Mouse (Mus musculus) effector memory CD4-positive, alpha-beta T cell, adult 7 months (primary cell): ENCODE results near the gene Olfr872. TPM values are rescaled to one million over a fixed set of nuclear protein-coding genes. Genes with fewer than 3 reads are reported as not detected.

ENCODE experiments used
- polyA plus RNA-seq: library from polyadenylated mRNA; unstranded; fragments of 100-300 nt; shearing (Covaris generic); gene quantifications from one replicate; pipeline ENCODE4 v1.2.1, GENCODE M21; 2017

The Olfr872 gene
- not detected for polyA plus RNA-seq

DNA sequence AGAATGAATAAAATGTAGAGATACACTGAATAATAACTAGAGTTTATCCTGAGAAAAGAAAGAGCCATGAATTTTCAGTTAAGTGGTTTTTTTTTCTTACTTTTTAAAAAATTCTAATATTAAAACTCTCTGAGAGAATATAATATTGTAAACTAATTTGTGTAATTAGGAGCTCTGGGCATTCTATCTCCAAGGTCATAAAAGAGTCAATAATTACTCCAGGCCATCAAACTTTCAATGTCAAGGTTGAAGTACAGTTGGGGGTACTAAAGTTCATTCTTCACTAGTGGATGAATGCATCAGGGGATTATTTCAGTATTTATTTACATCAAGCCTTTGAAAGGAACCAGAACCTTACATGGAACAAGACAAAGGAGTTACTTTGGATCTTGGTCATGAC lies at the start of gene Olfr872:
Olfr872 (plus strand) TSS at position 301 of the 400 bp plus-strand sequence.

DNA sequence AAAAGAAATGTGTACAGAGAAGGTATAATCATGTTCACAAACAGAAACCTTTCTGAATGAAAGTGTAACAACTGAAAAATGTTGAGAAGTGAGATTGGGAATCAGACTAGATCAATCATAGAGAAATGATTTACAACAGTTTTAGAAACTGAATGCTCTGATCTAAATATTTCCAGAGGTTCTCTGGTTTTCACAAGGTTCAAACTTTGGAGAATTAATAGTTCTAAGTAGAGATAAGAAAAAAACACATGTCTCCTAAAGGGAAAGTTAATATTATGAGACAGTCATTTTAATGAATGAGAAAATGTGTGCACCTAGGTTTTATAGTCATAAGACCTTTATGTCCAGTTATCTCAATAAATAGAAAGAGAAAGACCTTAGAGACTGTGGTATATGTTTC lies 25.0 kb upstream of the Olfr872 start, which contains the start of gene Olfr871:
Olfr871 (plus strand) TSS at position 301 of the 400 bp plus-strand sequence.

GRCm38 (mm10) chr9:20282051-20282450 lies 45.1 kb downstream of the Olfr872 start, which contains the start of gene Olfr39:
Gene Olfr39 (plus strand): TSS chr9:20282351.

DNA sequence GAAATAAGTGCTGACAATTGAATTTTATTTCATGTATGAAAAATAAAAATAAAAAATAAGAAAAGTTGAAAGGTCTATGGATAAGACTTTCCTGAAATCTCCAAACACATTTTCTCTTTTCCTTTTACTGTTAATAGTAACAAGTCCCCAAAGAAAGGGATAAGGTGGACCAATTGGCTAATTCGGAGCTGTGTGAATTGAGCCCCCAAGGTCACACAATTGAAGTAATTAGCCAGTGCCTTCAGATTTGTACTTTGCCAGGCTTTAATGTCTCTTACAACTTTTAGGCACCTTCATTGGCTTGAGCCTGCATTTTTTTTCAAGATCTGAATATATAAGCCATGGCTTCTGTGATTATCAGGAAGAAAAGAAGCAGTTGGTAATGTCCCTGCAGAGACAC lies 61.3 kb downstream of the Olfr872 start, which contains the start of gene Olfr873:
Olfr873 (plus strand) TSS at position 301 of the 400 bp plus-strand sequence.

Other genes with a start within 250 kb of the Olfr872 start
- gene Olfr866, start 209.1 kb upstream of the Olfr872 start, polyA plus RNA-seq: not detected
- gene Olfr867, start 179.6 kb upstream of the Olfr872 start, polyA plus RNA-seq: not detected
- 0.24 TPM for gene Olfr868, start 138.5 kb upstream of the Olfr872 start, polyA plus RNA-seq
- gene Olfr869, start 108.1 kb upstream of the Olfr872 start, polyA plus RNA-seq: not detected
- gene Olfr870, start 63.1 kb upstream of the Olfr872 start, polyA plus RNA-seq: not detected
- not detected for gene Olfr871, start 24.9 kb upstream of the Olfr872 start, polyA plus RNA-seq
- 0.69 TPM for gene Olfr39, start 45.2 kb downstream of the Olfr872 start, polyA plus RNA-seq
- gene Olfr873, start 61.4 kb downstream of the Olfr872 start, polyA plus RNA-seq: not detected
- gene Olfr18, start 99.0 kb downstream of the Olfr872 start, polyA plus RNA-seq: 0.32 TPM
- 19.9 TPM for gene Zfp560, start 148.1 kb downstream of the Olfr872 start, polyA plus RNA-seq
- 21.9 TPM for gene Zfp26, start 223.0 kb downstream of the Olfr872 start, polyA plus RNA-seq